Mouse (Mus musculus): ENCODE data around the gene Cd200r1.

- TF ChIP-seq POLR2A (IDR thresholded peaks at IDR 0.05; ENCODE audit: borderline replicate concordance, insufficient read depth, low read length): no peak
- TF ChIP-seq CTCF (IDR thresholded peaks at IDR 0.05; ENCODE audit: borderline replicate concordance, insufficient read depth, low read depth, low read length): no peak
These were observed 8.7 kb downstream of the Cd200r1 start for GRCm38 (mm10) chr16:44774201-44774600.
